Mouse (Mus musculus) hindlimb bud, embryonic 11.5 days (tissue): Measurements from ENCODE around the gene Rhov.

Source experiments
- DNase-seq: peaks from one replicate; pipeline ENCODE4 v3.0.0-alpha.2; 2012; ENCODE audit warnings: low read depth, low spot score; ENCODE audit errors: extremely low spot score

Rhov gene

DNA sequence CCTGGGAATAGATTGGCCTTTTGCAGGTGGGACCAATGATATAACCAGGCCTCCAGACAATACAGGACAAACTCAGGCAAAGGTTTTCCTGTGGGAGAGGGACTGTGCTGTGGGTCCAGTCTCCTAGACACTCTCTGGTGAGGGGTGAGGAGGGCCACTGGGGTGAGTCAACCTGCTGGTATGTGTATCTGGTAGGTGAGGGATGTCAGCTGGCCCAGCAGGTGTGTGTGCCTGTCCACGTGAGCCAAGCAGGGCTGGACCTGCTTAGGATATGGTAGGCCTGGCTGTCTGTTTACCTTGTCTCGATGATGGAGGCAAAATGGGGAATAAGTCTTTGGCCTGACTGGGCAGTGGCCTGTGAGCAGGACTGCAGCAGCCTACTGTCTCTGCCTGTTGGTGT lies 32.4 kb downstream of the Rhov start:
- DNase-seq, result no peak

DNA sequence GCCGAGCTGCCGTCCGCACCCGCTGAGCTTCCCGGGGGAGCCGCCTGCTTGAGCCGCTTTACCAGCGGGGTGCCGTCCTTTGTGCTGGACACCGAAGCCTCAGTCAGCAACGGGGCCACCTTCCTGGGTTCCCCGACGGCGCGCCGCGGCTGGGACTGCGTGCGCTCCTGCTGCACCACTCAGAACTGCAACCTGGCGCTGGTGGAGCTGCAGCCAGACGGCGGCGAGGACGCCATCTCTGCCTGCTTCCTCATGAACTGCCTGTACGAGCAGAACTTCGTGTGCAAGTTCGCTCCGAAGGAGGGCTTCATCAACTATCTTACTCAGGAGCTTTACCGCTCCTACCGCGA lies 33.2 kb downstream of the Rhov start:
- DNase-seq, result no peak

DNA sequence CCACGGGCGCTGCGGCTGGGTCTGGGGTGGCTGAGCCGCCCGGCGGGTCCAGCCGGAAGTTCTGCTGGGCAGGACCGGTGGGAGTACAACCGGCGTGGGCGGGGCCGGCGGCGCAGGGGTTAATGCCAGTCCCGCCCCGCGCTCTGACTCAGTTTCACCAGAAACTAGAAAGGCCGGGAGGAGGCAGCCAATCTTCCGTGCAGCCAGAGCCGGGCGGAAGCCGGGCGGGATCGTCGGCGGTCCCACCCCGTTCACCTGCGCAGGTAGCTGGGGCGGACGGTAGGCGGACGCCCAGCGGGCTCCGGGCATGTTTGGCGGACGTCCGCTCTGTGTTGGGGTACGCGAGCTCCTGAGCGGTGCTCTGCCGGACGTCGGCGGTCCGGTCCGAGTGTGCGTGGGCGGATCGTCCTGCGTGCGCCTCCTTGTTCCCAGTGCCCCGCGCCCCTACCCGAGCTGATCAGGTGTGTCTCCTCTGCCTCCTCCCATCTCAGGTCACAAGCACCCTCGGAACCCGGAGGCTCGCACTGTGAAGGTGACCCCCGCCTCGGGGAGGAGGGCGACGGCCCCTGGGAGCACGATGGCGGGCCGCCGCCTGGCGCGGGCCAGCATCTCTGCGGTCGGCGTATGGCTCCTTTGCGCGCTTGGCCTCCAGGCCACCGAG lies 33.7 kb downstream of the Rhov start, which contains the start of gene Spint1:
TSS of gene Spint1 (plus strand) at position 153 of the 661 bp plus-strand sequence.
- DNase-seq, result no peak

DNA sequence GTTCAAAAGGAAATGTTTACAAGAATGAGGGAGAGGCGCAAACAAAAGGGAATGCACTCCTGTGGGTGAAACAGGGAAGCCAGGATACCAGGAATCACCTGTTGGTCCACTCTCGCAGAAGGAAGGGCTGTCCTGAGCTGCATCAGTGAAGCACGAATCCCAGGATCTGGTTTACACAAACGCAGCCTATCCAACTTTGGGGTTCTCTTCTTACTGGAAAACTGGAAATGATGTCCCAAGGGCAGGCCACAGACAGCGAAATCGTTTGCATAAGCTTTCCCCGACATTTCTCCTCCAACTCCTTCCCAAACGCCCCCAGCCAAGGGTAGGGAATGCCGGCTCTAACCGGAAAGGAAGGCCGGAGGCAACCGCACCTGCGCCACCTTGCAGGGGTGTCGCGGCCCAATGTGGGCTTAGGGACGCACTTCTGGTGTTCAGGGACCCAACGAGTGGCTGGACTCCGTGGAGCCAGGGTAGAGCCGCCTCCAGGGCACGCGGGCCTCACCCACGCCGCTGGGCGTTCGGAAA lies 34.3 kb downstream of the Rhov start:
- no peak for DNase-seq

DNA sequence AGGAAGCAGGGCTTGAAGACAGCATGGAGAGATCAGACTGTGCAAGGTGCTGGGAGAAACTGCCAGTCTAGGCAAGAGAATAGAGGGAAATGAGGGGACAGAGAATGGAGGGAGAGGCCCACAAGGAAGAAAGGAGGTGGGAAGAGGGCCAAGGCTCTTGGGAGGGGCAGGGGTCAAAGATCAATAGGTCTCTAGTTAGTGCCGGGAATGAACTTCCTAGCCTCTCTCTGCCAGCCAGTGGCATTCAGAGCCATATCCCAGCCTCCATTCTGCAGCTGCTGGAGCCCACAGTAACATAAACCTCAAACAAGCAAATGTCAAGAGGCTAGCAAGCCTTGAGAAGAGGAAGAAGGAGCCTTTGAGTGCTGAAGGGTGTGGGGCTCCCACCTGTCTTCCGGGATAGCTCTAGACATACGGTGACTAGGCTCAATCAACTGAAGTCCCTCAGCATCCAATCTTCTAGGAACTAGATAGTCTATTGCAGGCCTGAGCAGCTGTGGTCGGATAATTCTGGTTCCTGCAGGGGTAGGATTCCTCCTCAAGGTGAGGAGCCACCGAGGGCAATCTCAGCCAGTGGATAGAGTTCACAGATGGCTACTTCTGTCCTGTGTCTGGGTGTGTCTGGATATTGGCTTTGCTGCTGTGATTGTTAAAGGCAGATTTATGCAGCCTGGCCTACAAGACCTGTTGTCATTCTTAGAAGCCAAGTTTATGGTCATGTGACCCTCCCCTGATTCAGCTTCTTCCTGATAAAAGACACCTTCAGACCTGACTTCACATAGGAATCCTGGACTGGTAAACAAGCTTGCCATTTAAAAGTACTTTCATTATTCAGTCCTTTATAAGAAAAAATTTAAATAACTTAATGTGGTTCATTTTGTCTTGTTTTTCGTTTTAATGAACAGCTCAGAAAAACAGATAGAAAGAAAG lies 41.0 kb downstream of the Rhov start, which contains the start of gene Ppp1r14d:
TSS of gene Ppp1r14d (minus strand) at position 132 of the 930 bp plus-strand sequence.
- no peak for DNase-seq
